Mouse (Mus musculus) CH12.LX (cell line): ENCODE data around the gene Dtnb. TPM values are rescaled to one million over a fixed set of nuclear protein-coding genes. Genes with fewer than 3 reads are reported as not detected.
A peak's percentile ranks its signal among the peaks of the same experiment; 100 is the strongest.

Experiments used
- DNase-seq: peaks from one replicate; pipeline ENCODE4 v3.0.0-alpha.2; 2013; ENCODE audit errors: extremely low read depth
- H3K27ac ChIP-seq: 2 replicates; pipeline ENCODE4 v1.5.1; 2012; ENCODE audit warnings: low read depth, mild to moderate bottlenecking, control low read depth, moderate library complexity; ENCODE audit not compliant: insufficient read depth
- H3K27me3 ChIP-seq: replicated peaks from 2 replicates; pipeline ENCODE3; 2012; ENCODE audit warnings: inconsistent platforms
- H3K36me3 ChIP-seq, 2 experiments: replicated peaks in 1 of 2; 2 replicates each; pipeline versions ENCODE3 to v1.6.1; 2012; ENCODE audit warnings: inconsistent platforms in 1 of 2, low read length in 1 of 2, mild to moderate bottlenecking in 1 of 2, mixed read lengths in 1 of 2, moderate library complexity in 1 of 2; ENCODE audit not compliant: control insufficient read depth in 1 of 2, insufficient read depth in 1 of 2
- H3K4me1 ChIP-seq, 2 experiments: 2 replicates each; pipeline ENCODE4 v1.6.1; 2012; ENCODE audit warnings: inconsistent platforms in 1 of 2, moderate library complexity in 1 of 2; ENCODE audit not compliant: insufficient read depth in 2 of 2, control insufficient read depth in 1 of 2
- H3K4me2 ChIP-seq: 2 replicates; pipeline ENCODE4 v1.6.1; 2012; ENCODE audit warnings: low read depth, mild to moderate bottlenecking, control low read depth; ENCODE audit not compliant: poor library complexity, insufficient read depth, severe bottlenecking
- H3K4me3 ChIP-seq, 3 experiments: fragments of 150-350 bp in 1 of 3; sonication (generic) in 1 of 3; replicated peaks in 1 of 3; 2 replicates each; pipeline versions ENCODE3 to v1.5.1; 2011 to 2012; ENCODE audit warnings: low read depth in 2 of 3, low read length in 2 of 3, mild to moderate bottlenecking in 2 of 3, moderate library complexity in 2 of 3, control low read depth in 1 of 3, improper control_type of control experiment in 1 of 3, inconsistent platforms in 1 of 3, mixed read lengths in 1 of 3; ENCODE audit not compliant: poor library complexity in 1 of 3
- H3K79me2 ChIP-seq: replicated peaks from 2 replicates; pipeline ENCODE4 v1.6.1; 2012; ENCODE audit warnings: mild to moderate bottlenecking, moderate library complexity; ENCODE audit not compliant: control insufficient read depth, poor library complexity, insufficient read depth, severe bottlenecking; ENCODE audit errors: extremely low read depth
- H3K9ac ChIP-seq: 2 replicates; pipeline ENCODE4 v1.6.1; 2012; ENCODE audit warnings: low read depth, mild to moderate bottlenecking, control low read depth, moderate library complexity; ENCODE audit not compliant: insufficient read depth
- H3K9me3 ChIP-seq: replicated peaks from 2 replicates; pipeline ENCODE3; 2012; ENCODE audit warnings: low read length, inconsistent platforms, mixed read lengths
- BHLHE40 ChIP-seq: IDR thresholded peaks from 2 replicates; pipeline ENCODE4 v1.6.1; 2011; ENCODE audit warnings: mild to moderate bottlenecking, low read depth, low read length, improper control_type of control experiment
- E2F4 ChIP-seq: IDR thresholded peaks from 2 replicates; pipeline ENCODE4 v1.6.1; 2011; ENCODE audit warnings: low read depth, low read length, improper control_type of control experiment; ENCODE audit not compliant: insufficient replicate concordance
- ELF1 ChIP-seq: IDR thresholded peaks from 2 replicates; pipeline ENCODE4 v1.6.1; 2014; ENCODE audit warnings: low read depth, mild to moderate bottlenecking, inconsistent platforms, low read length, improper control_type of control experiment
- EP300 ChIP-seq: IDR thresholded peaks from 2 replicates; pipeline ENCODE4 v1.6.1; 2011; ENCODE audit warnings: low read length, improper control_type of control experiment
- IRF4 ChIP-seq: IDR thresholded peaks from 2 replicates; pipeline ENCODE4 v1.6.1; 2014; ENCODE audit warnings: low read depth, mild to moderate bottlenecking, inconsistent platforms, low read length, improper control_type of control experiment
- KAT2A ChIP-seq: IDR thresholded peaks from 2 replicates; pipeline ENCODE4 v1.6.1; 2012; ENCODE audit warnings: low read length, improper control_type of control experiment, inconsistent platforms; ENCODE audit not compliant: insufficient replicate concordance
- MYC ChIP-seq: IDR thresholded peaks from 2 replicates; pipeline ENCODE4 v1.6.1; 2011; ENCODE audit warnings: low read depth, mild to moderate bottlenecking, improper control_type of control experiment, low read length
- POLR2A ChIP-seq: IDR thresholded peaks from 2 replicates; pipeline ENCODE4 v1.6.1; 2011; ENCODE audit warnings: low read depth, mild to moderate bottlenecking, improper control_type of control experiment, low read length
- RAD21 ChIP-seq: IDR thresholded peaks from 2 replicates; pipeline ENCODE4 v1.6.1; 2011; ENCODE audit warnings: low read depth, mild to moderate bottlenecking, low read length, improper control_type of control experiment, moderate library complexity
- SMC3 ChIP-seq: IDR thresholded peaks from 2 replicates; pipeline ENCODE4 v1.6.1; 2011; ENCODE audit warnings: low read depth, low read length, improper control_type of control experiment
- TCF12 ChIP-seq: IDR thresholded peaks from 2 replicates; pipeline ENCODE4 v1.6.1; 2014; ENCODE audit warnings: low read depth, mild to moderate bottlenecking, inconsistent platforms, low read length, improper control_type of control experiment
- USF1 ChIP-seq: IDR thresholded peaks from 2 replicates; pipeline ENCODE4 v1.6.1; 2014; ENCODE audit warnings: low read depth, mild to moderate bottlenecking, inconsistent platforms, low read length, improper control_type of control experiment
- USF2 ChIP-seq: conservative IDR thresholded peaks from 2 replicates; pipeline ENCODE4 v1.6.1; 2011; ENCODE audit warnings: low read depth, low read length, improper control_type of control experiment
- ZC3H11A ChIP-seq: IDR thresholded peaks from 2 replicates; pipeline ENCODE4 v1.6.1; 2012; ENCODE audit warnings: low read depth, mild to moderate bottlenecking, inconsistent platforms, low read length, improper control_type of control experiment
- ZKSCAN1 ChIP-seq: IDR thresholded peaks from 2 replicates; pipeline ENCODE4 v1.6.1; 2012; ENCODE audit warnings: low read depth, inconsistent platforms, low read length, improper control_type of control experiment, borderline replicate concordance
- ZNF384 ChIP-seq: IDR thresholded peaks from 2 replicates; pipeline ENCODE4 v1.6.1; 2012; ENCODE audit warnings: low read depth, low read length, improper control_type of control experiment, inconsistent platforms
- dilution Hi-C: fragments of 300-500 bp; cut with MboI; formaldehyde crosslinking; loops from 2 replicates; pipeline ENCODE4 v1.14.3; 2020; ENCODE audit warnings: low sequenced_read_pairs; ENCODE audit not compliant: extremely low pct_unique_long_range_greater_than_20kb, extremely low pct_ligation_motif_present
- in situ Hi-C: fragments of 300-500 bp; cut with MboI; formaldehyde crosslinking; loops from 3 replicates; pipeline ENCODE4 v1.14.3; 2019; ENCODE audit warnings: low sequenced_read_pairs, low pct_ligation_motif_present, low pct_unique_long_range_greater_than_20kb, mixed read lengths
- polyA plus RNA-seq: library from polyadenylated mRNA; unstranded; fragments of >175 nt; gene quantifications from 2 replicates; pipeline ENCODE4 v1.2.1, GENCODE M21; 2012; ENCODE audit warnings: low read depth; ENCODE audit not compliant: insufficient read length
- total RNA-seq, 2 experiments: library from RNA; depleted of rRNA; stranded (reverse); fragments of 300-350 nt in 1 of 2; fragments of >200 nt in 1 of 2; gene quantifications; 2 replicates each; pipeline ENCODE4 v1.2.3; 2012 to 2014

Gene Dtnb
- total and polyA plus RNA-seq, 3 experiments = 8.1 to 26.0 (median 17.4) TPM

DNA sequence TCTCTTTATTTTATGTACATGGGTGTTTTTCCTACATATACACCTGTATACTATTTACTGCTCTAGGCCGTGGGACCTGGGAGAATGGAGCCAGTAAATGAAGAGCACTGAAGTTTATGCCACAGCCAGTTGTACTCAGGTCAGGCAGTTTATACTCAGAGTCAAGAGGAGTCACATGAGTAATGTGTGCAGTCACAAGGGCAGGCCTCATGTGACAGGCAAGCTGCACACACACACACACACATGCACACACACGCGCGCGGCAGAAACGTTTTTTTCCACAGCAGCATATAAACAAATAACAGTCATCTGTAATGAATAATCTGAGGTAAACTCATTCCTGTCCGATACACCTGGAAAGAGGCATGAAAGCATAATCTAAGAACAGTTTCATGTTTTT, 164.8 kb downstream of the Dtnb start:
- Histone ChIP-seq H3K4me2 (no peak overlapping the region), H3K36me3 (no peaks in the 10 kb centered on the region), H3K27me3 (no peaks in the 10 kb centered on the region), H3K4me1 (peaks cover 21 to 45% of the 10 kb centered on the region in 2 experiments), H3K4me3 (no peak overlapping the region), H3K9me3 (no peaks in the 10 kb centered on the region), H3K9ac (no peak overlapping the region), H3K79me2 (no peaks in the 10 kb centered on the region), H3K27ac (no peak overlapping the region)
- in situ Hi-C loops (no loop called here), dilution Hi-C loops (no loop called here)
- DNase-seq = no peak
- TF ChIP-seq BHLHE40 = peak; percentile 59
- no peak for TF ChIP-seq IRF4

DNA sequence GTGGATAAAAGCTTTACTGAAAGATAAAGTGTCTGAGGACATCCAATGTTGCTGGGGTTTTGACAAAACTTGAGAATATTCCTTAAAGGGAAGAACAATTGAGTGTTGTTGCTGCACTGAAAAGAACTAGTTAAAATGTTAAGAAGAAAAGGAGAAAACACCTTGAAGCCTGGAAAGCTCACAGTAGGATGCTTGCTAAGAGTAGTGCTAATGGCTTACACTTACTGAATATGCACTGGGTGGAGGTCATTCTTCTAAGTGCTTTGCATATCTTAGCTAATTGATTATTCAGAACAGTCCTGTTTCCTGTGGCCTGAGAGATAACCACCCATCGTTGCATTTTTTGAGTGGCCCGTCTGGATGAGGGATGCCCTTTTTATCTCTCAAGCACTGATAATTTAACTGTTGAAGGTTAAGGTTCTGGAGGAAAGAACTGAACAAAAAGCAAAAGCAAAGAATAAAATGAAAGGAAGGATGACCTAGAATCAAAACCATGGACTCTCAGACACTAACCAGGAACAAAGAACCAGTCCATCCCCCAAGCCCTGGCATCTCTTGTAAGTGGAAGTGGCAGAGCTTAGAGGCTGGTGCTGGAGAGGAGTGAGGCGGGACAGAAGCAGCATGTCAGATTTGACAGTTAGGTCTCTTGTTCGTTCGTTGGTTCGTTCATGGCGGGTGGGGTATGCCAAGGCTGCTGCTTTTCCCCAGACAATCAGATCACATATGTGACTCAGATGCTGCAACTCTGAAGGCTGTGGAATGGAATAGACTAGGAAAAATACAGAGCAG, 166.8 kb downstream of the Dtnb start:
- Histone ChIP-seq H3K27me3 (no peaks in the 10 kb centered on the region), H3K9me3 (no peaks in the 10 kb centered on the region), H3K4me3 (no peak overlapping the region), H3K4me2 (peak overlapping the region; percentile 85), H3K79me2 (no peaks in the 10 kb centered on the region), H3K4me1 (peaks cover 21 to 57% of the 10 kb centered on the region in 2 experiments), H3K9ac (0 out of 2 replicates have a peak overlapping the region, but pooled peaks have one; percentile 52), H3K27ac (peak overlapping the region; percentile 86), H3K36me3 (no peaks in the 10 kb centered on the region)
- in situ Hi-C loops = no loop called here
- TF ChIP-seq POLR2A = no peak
- TF ChIP-seq KAT2A = no peak
- TF ChIP-seq ZC3H11A = no peak
- no peak for TF ChIP-seq ZNF384
- no peak for TF ChIP-seq RAD21
- no peak for TF ChIP-seq EP300
- no peak for TF ChIP-seq E2F4
- no peak for TF ChIP-seq USF2
- no peak for TF ChIP-seq ELF1
- no peak for TF ChIP-seq USF1
- TF ChIP-seq MYC = no peak
- no peak for TF ChIP-seq SMC3
- TF ChIP-seq ZKSCAN1 = no peak
- TF ChIP-seq TCF12 = no peak
- dilution Hi-C loops = no loop called here
- no peak for DNase-seq
